Mouse (Mus musculus) urinary bladder, postnatal 36 days (tissue): ENCODE data around the gene Srcin1.

Source experiments
- DNase-seq, 2 experiments: peaks; one replicate each; pipeline ENCODE4 v3.0.0; 2022; ENCODE audit warnings: low spot score in 2 of 2, mixed read lengths in 1 of 2

The Srcin1 gene

GRCm38 (mm10) chr11:97576136-97576906 lies at the start of gene Srcin1:
TSS of gene Srcin1 (minus strand) at chr11:97576186.
- peak in 1 of 2 experiments; percentile 59 for DNase-seq

- no peak for DNase-seq
These were observed 49.6 kb upstream of the Srcin1 start for GRCm38 (mm10) chr11:97625551-97625950.

GRCm38 (mm10) chr11:97623166-97623565 lies 47.2 kb upstream of the Srcin1 start:
- no peak for DNase-seq

- peak; percentile 44 to 56 for DNase-seq
These were observed 46.5 kb upstream of the Srcin1 start for GRCm38 (mm10) chr11:97622440-97622839.

GRCm38 (mm10) chr11:97619391-97619795 lies 43.4 kb upstream of the Srcin1 start:
- DNase-seq, result peak in 1 of 2 experiments; percentile 57

- DNase-seq, result no peak
These were observed 42.4 kb upstream of the Srcin1 start for GRCm38 (mm10) chr11:97618368-97618767.

GRCm38 (mm10) chr11:97615276-97615675 lies 39.3 kb upstream of the Srcin1 start:
- DNase-seq, result no peak

- no peak for DNase-seq
These were observed 35.1 kb upstream of the Srcin1 start for GRCm38 (mm10) chr11:97611076-97611475.

GRCm38 (mm10) chr11:97609743-97610142 lies 33.8 kb upstream of the Srcin1 start:
- no peak for DNase-seq

GRCm38 (mm10) chr11:97608933-97609332 lies 32.9 kb upstream of the Srcin1 start:
- no peak for DNase-seq

GRCm38 (mm10) chr11:97607056-97607725 lies 31.2 kb upstream of the Srcin1 start:
- no peak for DNase-seq

- DNase-seq, result peak in 1 of 2 experiments; percentile 44
These were observed 27.9 kb upstream of the Srcin1 start for GRCm38 (mm10) chr11:97603891-97604290.

GRCm38 (mm10) chr11:97602223-97602622 lies 26.2 kb upstream of the Srcin1 start:
- DNase-seq, result no peak

- DNase-seq, result no peak
These were observed 23.1 kb upstream of the Srcin1 start for GRCm38 (mm10) chr11:97599104-97599503.

- DNase-seq, result no peak
These were observed 22.1 kb upstream of the Srcin1 start for GRCm38 (mm10) chr11:97597945-97598691.

- no peak for DNase-seq
These were observed 18.1 kb upstream of the Srcin1 start for GRCm38 (mm10) chr11:97594136-97594535.

GRCm38 (mm10) chr11:97591910-97592309 lies 15.9 kb upstream of the Srcin1 start:
- no peak for DNase-seq

GRCm38 (mm10) chr11:97590227-97590960 lies 14.4 kb upstream of the Srcin1 start:
- no peak for DNase-seq

- DNase-seq, result no peak
These were observed 13.2 kb upstream of the Srcin1 start for GRCm38 (mm10) chr11:97589216-97589615.

GRCm38 (mm10) chr11:97585932-97586331 lies 9.9 kb upstream of the Srcin1 start:
- DNase-seq, result peak in 1 of 2 experiments; percentile 38

- DNase-seq, result no peak
These were observed 8.5 kb upstream of the Srcin1 start for GRCm38 (mm10) chr11:97584476-97584875.
